Mouse (Mus musculus): Measurements from ENCODE around the gene Cks1brt.
A peak's percentile ranks its signal among the peaks of the same experiment; 100 is the strongest.
"Not testable (repeated sequence)": the region's sequence is repeated elsewhere in the genome, so short reads cannot be mapped to it uniquely, and the experiment has no call there.

Cks1brt gene

GRCm38 (mm10) chr8:85151624-85152023 lies at the start of gene Cks1brt:
Gene Cks1brt (plus strand): TSS chr8:85151924.
- DNase-seq (ENCODE audit: low read depth, low spot score): no peak

GRCm38 (mm10) chr8:85113241-85113640 lies 38.5 kb upstream of the Cks1brt start:
- no peak for DNase-seq (ENCODE audit: low read depth, low spot score)

- DNase-seq (ENCODE audit: low read depth, low spot score): no peak
Observed at GRCm38 (mm10) chr8:85115501-85115900, 36.2 kb upstream of the Cks1brt start.

GRCm38 (mm10) chr8:85116984-85117383 lies 34.7 kb upstream of the Cks1brt start:
- DNase-seq (ENCODE audit: low read depth, low spot score): no peak

GRCm38 (mm10) chr8:85119052-85119981 lies 32.4 kb upstream of the Cks1brt start:
- DNase-seq (ENCODE audit: low read depth, low spot score): peak; percentile 75

GRCm38 (mm10) chr8:85120251-85120650 lies 31.5 kb upstream of the Cks1brt start:
- DNase-seq (ENCODE audit: low read depth, low spot score): not testable (repeated sequence)

- no peak for DNase-seq (ENCODE audit: low read depth, low spot score)
Observed at GRCm38 (mm10) chr8:85122995-85123394, 28.7 kb upstream of the Cks1brt start, which contains the start of gene Zfp791. Gene Zfp791 (minus strand): TSS chr8:85123095.

GRCm38 (mm10) chr8:85123691-85124090 lies 28.0 kb upstream of the Cks1brt start:
- no peak for DNase-seq (ENCODE audit: low read depth, low spot score)

- DNase-seq (ENCODE audit: low read depth, low spot score): no peak
Observed at GRCm38 (mm10) chr8:85132335-85132734, 19.4 kb upstream of the Cks1brt start.

GRCm38 (mm10) chr8:85135690-85136089 lies 16.0 kb upstream of the Cks1brt start:
- DNase-seq (ENCODE audit: low read depth, low spot score): not testable (repeated sequence)

- DNase-seq (ENCODE audit: low read depth, low spot score): no peak
Observed at GRCm38 (mm10) chr8:85142516-85142915, 9.2 kb upstream of the Cks1brt start.

- peak; percentile 13 for DNase-seq (ENCODE audit: low read depth, low spot score)
Observed at GRCm38 (mm10) chr8:85171291-85171690, 19.6 kb downstream of the Cks1brt start.

GRCm38 (mm10) chr8:85175892-85176291 lies 24.2 kb downstream of the Cks1brt start:
- DNase-seq (ENCODE audit: low read depth, low spot score): no peak

- no peak for DNase-seq (ENCODE audit: low read depth, low spot score)
Observed at GRCm38 (mm10) chr8:85192346-85192745, 40.6 kb downstream of the Cks1brt start.

GRCm38 (mm10) chr8:85220220-85220619 lies 68.5 kb downstream of the Cks1brt start:
- DNase-seq (ENCODE audit: low read depth, low spot score): no peak

GRCm38 (mm10) chr8:85220992-85221391 lies 69.3 kb downstream of the Cks1brt start:
- DNase-seq (ENCODE audit: low read depth, low spot score): no peak
